Mouse (Mus musculus) heart, embryonic 13.5 days (tissue): ENCODE data around the gene Cnnm4. TPM values are rescaled to one million over a fixed set of nuclear protein-coding genes. Genes with fewer than 3 reads are reported as not detected.

Experiments used
- ATAC-seq: fragments of 200-750 bp; cut with Nextera tagmentation; 2 replicates; pipeline ENCODE4 v1.8.0; 2017; ENCODE audit warnings: moderate TSS enrichment; ENCODE audit not compliant: insufficient number of reproducible peaks, low FRiP score, low TSS enrichment; ENCODE audit errors: extremely low read depth
- H3K27ac ChIP-seq: fragments of 300-500 bp; sonication (generic); replicated peaks from 2 replicates; pipeline ENCODE4 v1.5.1; 2015; ENCODE audit warnings: moderate library complexity, mild to moderate bottlenecking, inconsistent platforms
- H3K27me3 ChIP-seq: fragments of 300-500 bp; sonication (generic); replicated peaks from 2 replicates; pipeline ENCODE4 v1.6.1; 2015; ENCODE audit warnings: mild to moderate bottlenecking, inconsistent platforms
- H3K36me3 ChIP-seq: fragments of 300-500 bp; sonication (generic); 2 replicates; pipeline ENCODE4 v1.6.1; 2015; ENCODE audit warnings: mild to moderate bottlenecking, inconsistent platforms
- H3K4me1 ChIP-seq: fragments of 300-500 bp; sonication (generic); 2 replicates; pipeline ENCODE4 v1.6.1; 2015; ENCODE audit warnings: inconsistent platforms
- H3K4me2 ChIP-seq: fragments of 300-500 bp; sonication (generic); 2 replicates; pipeline ENCODE4 v1.6.1; 2015; ENCODE audit warnings: inconsistent platforms, mild to moderate bottlenecking, moderate library complexity
- H3K4me3 ChIP-seq: fragments of 300-500 bp; sonication (generic); 2 replicates; pipeline ENCODE4 v1.5.1; 2015; ENCODE audit warnings: moderate library complexity, mild to moderate bottlenecking, inconsistent platforms
- H3K9ac ChIP-seq: fragments of 300-500 bp; sonication (generic); 2 replicates; pipeline ENCODE4 v1.6.1; 2015; ENCODE audit warnings: inconsistent platforms, mild to moderate bottlenecking, moderate library complexity
- H3K9me3 ChIP-seq: fragments of 300-500 bp; sonication (generic); 2 replicates; pipeline ENCODE4 v1.6.1; 2016; ENCODE audit warnings: inconsistent platforms
- WGBS: fragments of 180-500 bp; shearing (Covaris S2); methylation state at CpG from one replicate; pipeline ENCODE4 v1.1.7; 2015; ENCODE audit warnings: mixed read lengths; 5-methylcytosine and 5-hydroxymethylcytosine counted together
- polyA plus RNA-seq: library from polyadenylated mRNA; unstranded; fragments of >200 nt; fragmentation: Nextera tagmentation; extraction: Ambion mirVana; gene quantifications from 2 replicates; pipeline ENCODE4 v1.2.1, GENCODE M21; 2015

Cnnm4 gene
- polyA plus RNA-seq, 1 experiment from 2014 or later: 6.3 TPM

DNA sequence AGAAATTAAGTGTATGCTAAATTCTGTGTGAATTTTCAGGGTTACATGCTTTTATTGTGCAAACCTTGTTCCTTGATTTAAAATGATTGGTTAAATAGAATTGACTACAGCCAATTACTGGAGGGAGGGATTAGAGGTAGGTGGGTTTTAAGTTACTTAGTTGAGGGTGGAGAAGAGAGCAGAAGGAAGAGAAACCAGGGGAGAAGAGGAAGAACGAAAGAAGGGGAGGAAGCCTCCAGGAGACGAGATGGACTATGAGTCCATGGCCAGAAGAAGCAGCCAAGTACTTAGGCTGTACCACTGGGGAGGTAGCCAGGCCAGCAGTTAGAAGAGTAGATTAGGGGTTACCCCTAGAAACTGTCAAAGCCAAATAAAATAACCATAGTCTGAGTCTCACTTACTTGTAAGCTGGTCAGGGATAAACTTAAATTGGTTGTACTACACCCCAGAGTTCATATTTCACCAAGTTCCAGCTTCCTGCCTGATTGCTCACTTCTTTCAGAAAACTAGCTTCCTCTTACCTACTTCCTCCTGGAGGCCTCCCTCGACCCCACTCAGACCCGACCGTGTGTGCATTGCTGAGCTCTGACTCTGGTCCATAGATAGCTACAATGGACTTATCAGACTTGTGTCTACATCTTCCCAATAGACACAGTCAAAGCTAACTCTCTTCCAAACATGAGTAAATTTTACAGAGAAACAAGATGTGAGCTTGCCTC lies 25.2 kb upstream of the Cnnm4 start:
- Histone ChIP-seq H3K27me3 (no peaks in the 10 kb centered on the region), H3K4me2 (no peak overlapping the region), H3K4me1 (peaks cover 10% of the 10 kb centered on the region), H3K9ac (no peak overlapping the region), H3K36me3 (peaks cover 19% of the 10 kb centered on the region), H3K27ac (no peak overlapping the region), H3K4me3 (no peak overlapping the region), H3K9me3 (no peaks in the 10 kb centered on the region)
- ATAC-seq: no peak
- WGBS: 71% methylated on average over 5 of the region's 5 CpGs

GRCm38 (mm10) chr1:36446841-36447240 lies 24.6 kb upstream of the Cnnm4 start:
- no peak overlapping the region for H3K27ac ChIP-seq
- H3K4me2 ChIP-seq: no peak overlapping the region
- no peak overlapping the region for H3K9ac ChIP-seq
- H3K4me3 ChIP-seq: no peak overlapping the region
- ATAC-seq: no peak
- H3K36me3 ChIP-seq: peaks cover 14% of the 10 kb centered on the region
- no peaks in the 10 kb centered on the region for H3K27me3 ChIP-seq
- H3K9me3 ChIP-seq: no peaks in the 10 kb centered on the region
- WGBS: 80% methylated on average over 5 of the region's 5 CpGs
- H3K4me1 ChIP-seq: peaks cover 10% of the 10 kb centered on the region

GRCm38 (mm10) chr1:36454055-36454815 lies 17.2 kb upstream of the Cnnm4 start:
- no peak for ATAC-seq
- Histone ChIP-seq H3K9ac (no peak overlapping the region), H3K4me3 (no peak overlapping the region), H3K36me3 (no peaks in the 10 kb centered on the region), H3K4me2 (no peak overlapping the region), H3K9me3 (no peaks in the 10 kb centered on the region), H3K27me3 (no peaks in the 10 kb centered on the region), H3K4me1 (peaks cover 17% of the 10 kb centered on the region), H3K27ac (no peak overlapping the region)
- 76% methylated on average over 6 of the region's 6 CpGs for WGBS

GRCm38 (mm10) chr1:36457388-36458014 lies 13.9 kb upstream of the Cnnm4 start:
- Histone ChIP-seq H3K36me3 (no peaks in the 10 kb centered on the region), H3K27me3 (no peaks in the 10 kb centered on the region), H3K4me2 (no peak overlapping the region; the same call in 1 of the 2 replicates), H3K4me3 (no peak overlapping the region), H3K9me3 (no peaks in the 10 kb centered on the region), H3K4me1 (peaks cover 17% of the 10 kb centered on the region), H3K27ac (peak overlapping the region; percentile 45; the same call in 1 of the 2 replicates), H3K9ac (no peak overlapping the region)
- no peak for ATAC-seq
- 17% methylated on average over 7 of the region's 7 CpGs for WGBS

DNA sequence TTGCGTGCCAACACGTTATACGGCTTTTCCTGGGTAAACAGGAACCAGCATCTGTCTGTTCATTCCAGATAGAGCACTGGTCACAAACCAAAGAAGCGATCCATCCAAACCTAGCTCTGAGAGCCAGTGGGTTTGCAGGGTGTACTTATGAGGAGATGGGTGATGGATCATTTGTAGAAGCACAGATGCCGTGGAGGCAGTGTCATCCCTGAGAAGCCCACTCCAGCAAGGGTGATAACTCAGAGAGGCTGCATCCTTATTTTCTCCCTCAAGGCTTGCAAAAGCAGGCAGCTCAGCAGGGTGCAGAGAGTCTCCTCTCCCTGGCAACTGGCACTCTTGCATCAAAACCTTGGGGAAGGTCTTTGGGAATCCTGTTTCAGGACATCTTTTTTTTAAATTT lies 13.3 kb upstream of the Cnnm4 start:
- no peak overlapping the region for H3K9ac ChIP-seq
- no peak overlapping the region for H3K4me3 ChIP-seq
- 62% methylated on average over 5 of the region's 5 CpGs for WGBS
- peaks cover 17% of the 10 kb centered on the region for H3K4me1 ChIP-seq
- peak overlapping the region; percentile 45; the same call in 1 of the 2 replicates for H3K27ac ChIP-seq
- H3K27me3 ChIP-seq: no peaks in the 10 kb centered on the region
- H3K4me2 ChIP-seq: no peak overlapping the region
- ATAC-seq: no peak
- no peaks in the 10 kb centered on the region for H3K36me3 ChIP-seq
- no peaks in the 10 kb centered on the region for H3K9me3 ChIP-seq

DNA sequence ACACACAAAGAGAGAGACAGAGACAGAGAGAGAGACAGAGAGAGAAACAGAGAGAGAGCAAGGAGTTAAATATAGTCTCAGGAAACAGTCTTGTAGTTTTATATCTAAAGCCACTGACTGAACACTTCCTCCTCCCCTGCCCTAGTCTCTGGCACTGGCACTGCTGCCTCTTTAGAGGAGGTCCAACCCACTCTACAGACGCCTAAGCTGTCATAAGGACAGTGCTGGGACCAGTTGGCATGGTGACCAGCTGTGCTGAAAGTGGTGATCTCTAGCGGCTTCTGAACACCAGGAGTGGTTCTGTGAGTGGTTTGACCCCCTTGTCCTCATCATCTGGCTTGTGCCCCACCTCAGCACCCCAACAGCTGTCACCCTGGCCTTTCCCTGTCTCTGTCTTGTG lies 9.6 kb upstream of the Cnnm4 start:
- no peaks in the 10 kb centered on the region for H3K9me3 ChIP-seq
- H3K27me3 ChIP-seq: peaks cover 10% of the 10 kb centered on the region
- H3K9ac ChIP-seq: no peak overlapping the region
- H3K4me1 ChIP-seq: peaks cover 15% of the 10 kb centered on the region
- no peak overlapping the region for H3K4me3 ChIP-seq
- 32% methylated on average over 2 of the region's 2 CpGs for WGBS
- H3K27ac ChIP-seq: no peak overlapping the region
- H3K4me2 ChIP-seq: no peak overlapping the region
- ATAC-seq: no peak
- H3K36me3 ChIP-seq: no peaks in the 10 kb centered on the region

GRCm38 (mm10) chr1:36465641-36466160 lies 5.7 kb upstream of the Cnnm4 start:
- Histone ChIP-seq H3K9ac (no peak overlapping the region), H3K27me3 (peaks cover 10% of the 10 kb centered on the region), H3K4me2 (no peak overlapping the region), H3K27ac (no peak overlapping the region), H3K9me3 (no peaks in the 10 kb centered on the region), H3K4me1 (peaks cover 1% of the 10 kb centered on the region; the same call in 1 of the 2 replicates), H3K4me3 (no peak overlapping the region), H3K36me3 (no peaks in the 10 kb centered on the region)
- WGBS: 49% methylated on average over 4 of the region's 4 CpGs
- ATAC-seq: no peak

DNA sequence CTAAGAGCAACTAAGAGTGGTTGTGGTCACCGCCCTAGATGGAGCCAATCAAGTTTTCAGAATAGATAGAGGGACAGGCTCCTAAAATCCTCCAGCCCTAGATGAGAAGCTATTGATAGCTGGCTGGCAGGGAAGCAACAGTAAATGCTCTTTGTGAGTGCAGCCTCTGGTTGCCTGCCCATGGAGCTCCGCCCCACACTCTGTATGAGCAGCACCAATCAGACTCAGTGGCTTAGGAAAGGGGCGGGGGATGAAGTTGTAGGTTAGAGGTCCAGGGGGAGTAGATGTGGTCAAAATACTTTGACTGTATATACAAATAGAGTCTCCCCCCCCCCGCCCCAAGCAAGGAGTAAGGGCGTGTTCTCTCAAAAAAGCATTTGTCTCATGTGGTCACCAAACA lies 4.0 kb upstream of the Cnnm4 start:
- H3K9ac ChIP-seq: no peak overlapping the region
- no peaks in the 10 kb centered on the region for H3K9me3 ChIP-seq
- ATAC-seq: no peak
- H3K36me3 ChIP-seq: no peaks in the 10 kb centered on the region
- peaks cover 10% of the 10 kb centered on the region for H3K27me3 ChIP-seq
- H3K4me1 ChIP-seq: peaks cover 11% of the 10 kb centered on the region
- H3K27ac ChIP-seq: no peak overlapping the region
- WGBS: 56% methylated on average over 5 of the region's 5 CpGs
- no peak overlapping the region for H3K4me2 ChIP-seq
- H3K4me3 ChIP-seq: no peak overlapping the region

- H3K9me3 ChIP-seq: no peaks in the 10 kb centered on the region
- H3K27me3 ChIP-seq: peaks cover 5% of the 10 kb centered on the region
- ATAC-seq: no peak
- no peak overlapping the region for H3K4me3 ChIP-seq
- H3K36me3 ChIP-seq: no peaks in the 10 kb centered on the region
- no peak overlapping the region for H3K4me2 ChIP-seq
- peak overlapping the region; percentile 38; the same call in 1 of the 2 replicates for H3K9ac ChIP-seq
- H3K4me1 ChIP-seq: peaks cover 36% of the 10 kb centered on the region
- WGBS: 41% methylated on average over 2 of the region's 2 CpGs
- no peak overlapping the region for H3K27ac ChIP-seq
Observed at GRCm38 (mm10) chr1:36469811-36470444, 1.5 kb upstream of the Cnnm4 start.

GRCm38 (mm10) chr1:36472106-36472440 lies 653 bp downstream of the Cnnm4 start:
- no peaks in the 10 kb centered on the region for H3K36me3 ChIP-seq
- ATAC-seq: no peak; the same call in 1 of the 2 replicates
- peak overlapping the region; percentile 94 for H3K4me2 ChIP-seq
- no peaks in the 10 kb centered on the region; the same call in 1 of the 2 replicates for H3K27me3 ChIP-seq
- peak overlapping the region; percentile 73; the same call in 1 of the 2 replicates for H3K27ac ChIP-seq
- 11% methylated on average over 18 of the region's 18 CpGs for WGBS
- no peaks in the 10 kb centered on the region for H3K9me3 ChIP-seq
- peak overlapping the region; percentile 75 for H3K4me3 ChIP-seq
- peak overlapping the region; percentile 88 for H3K9ac ChIP-seq
- H3K4me1 ChIP-seq: peaks cover 57% of the 10 kb centered on the region
